8 mouse cellular contexts compared by ENCODE assay signal in the genomic region with DNA sequence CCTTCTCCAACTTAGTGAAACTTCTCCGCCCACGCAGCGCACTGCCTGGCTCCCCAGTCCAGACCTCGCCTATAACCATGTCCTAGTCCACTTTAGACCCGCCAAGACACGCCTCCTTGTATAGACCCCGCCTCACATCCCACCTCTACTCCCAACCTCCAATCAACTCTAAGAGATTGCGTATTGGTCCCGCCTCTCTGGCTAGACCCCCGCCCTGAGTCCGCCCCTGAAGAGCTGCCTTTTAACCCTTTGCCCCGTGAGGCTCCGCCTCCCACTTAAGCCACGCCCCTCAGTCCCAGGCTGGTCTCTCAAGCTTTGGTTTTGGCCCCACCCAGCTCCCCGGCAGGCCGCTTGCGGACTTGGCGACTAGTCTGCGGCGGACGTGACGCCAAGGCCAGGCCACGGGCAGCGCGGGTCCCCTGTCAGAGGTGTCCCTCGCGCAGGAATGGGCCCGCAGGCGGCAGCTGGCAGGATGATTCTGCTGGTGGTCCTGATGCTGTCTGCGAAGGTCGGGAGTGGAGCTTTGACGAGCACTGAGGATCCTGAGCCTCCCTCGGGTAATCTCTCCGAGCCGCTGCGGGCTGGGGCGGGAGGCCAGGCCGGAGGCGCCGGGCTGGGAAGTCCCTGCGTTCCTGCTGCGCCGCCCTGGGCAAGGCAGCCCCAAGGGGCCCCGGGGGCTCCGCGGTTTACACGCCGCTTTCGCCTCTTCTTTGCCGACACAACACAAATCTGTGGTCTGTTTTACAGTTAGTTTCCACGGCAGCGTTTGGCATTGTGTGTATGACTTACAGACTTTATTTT. TPM values are rescaled to one million over a fixed set of nuclear protein-coding genes. Genes with fewer than 3 reads are reported as not detected.
DNase-seq lines count a peak whose midpoint lies in the region; ATAC-seq lines count a peak whose summit lies in the region.

Gene Ifngr1, plus strand, starts transcription at position 309 of the 801 bp plus-strand sequence.

- H3K4me1 ChIP-seq in hindbrain, embryonic 12.5 days: peaks cover 13% of the 10 kb centered on the region

- no peaks in the 10 kb centered on the region for H3K36me3 ChIP-seq in hindbrain, embryonic 12.5 days

- peak within 1 kb of the TSS; percentile 63 for H3K4me2 ChIP-seq in hindbrain, embryonic 12.5 days (replicated peaks)

- peak within 1 kb of the TSS; percentile 70 for H3K9ac ChIP-seq in hindbrain, embryonic 12.5 days

- peak; percentile 99 for ATAC-seq in hindbrain, embryonic 12.5 days (ENCODE audit: low FRiP score)

- peak; percentile 100 for DNase-seq in NIH3T3 (ENCODE audit: low read depth)
- peak; percentile 99 for DNase-seq in cerebellum, postnatal 10 days
- peak; percentile 95 to 96 for DNase-seq in frontal cortex, postnatal 10 days (ENCODE audit: low spot score in 2 of 2)
- DNase-seq in layer of hippocampus, postnatal 14 days (ENCODE audit: low spot score in 2 of 2): peak; percentile 91 to 96
- peak; percentile 100 for DNase-seq in lung, postnatal 14 days
- DNase-seq in retina, adult 2 months (ENCODE audit: low read depth, low spot score): peak; percentile 95
- peak; percentile 100 for DNase-seq in thymus, postnatal 36 days

- peak within 1 kb of the TSS; percentile 63 for H3K4me3 ChIP-seq in hindbrain, embryonic 12.5 days

- no peaks in the 10 kb centered on the region for H3K9me3 ChIP-seq in hindbrain, embryonic 12.5 days (replicated peaks)

- peak within 1 kb of the TSS; percentile 24; the same call in 1 of the 2 replicates for H3K27ac ChIP-seq in hindbrain, embryonic 12.5 days

- WGBS in hindbrain, embryonic 12.5 days: 1% methylated on average over 52 of the region's 52 CpGs

- H3K27me3 ChIP-seq in hindbrain, embryonic 12.5 days: peaks cover 8% of the 10 kb centered on the region; the same call in 1 of the 2 replicates

RNA-seq across cellular contexts. Expression of gene Ifngr1, which starts in this region (rescaled TPM):
- polyA plus RNA-seq in hindbrain, embryonic 12.5 days (2016; fragmentation: Nextera tagmentation; extraction: Ambion mirVana): 27.5 and 30.9 TPM in 2 replicates
- 10 to 100 TPM; 19.6 to 21.9 TPM for total RNA-seq in layer of hippocampus, postnatal 14 days (2021)

Comparison
In these comparisons a context has a peak if more than half of its experiments do, and no peak if none do; other contexts are left out.
1. Peak in every context shown above with its lines: DNase-seq, ATAC-seq, H3K4me3 ChIP-seq and H3K27ac ChIP-seq.